Mouse (Mus musculus) hindbrain, embryonic 16.5 days (tissue): ENCODE measurements around the gene Tmem53. TPM values are rescaled to one million over a fixed set of nuclear protein-coding genes. Genes with fewer than 3 reads are reported as not detected.

Experiments
- ATAC-seq: fragments of 200-750 bp; cut with Nextera tagmentation; 2 replicates; pipeline ENCODE4 v1.8.0; 2017; ENCODE audit warnings: moderate TSS enrichment, moderate library complexity
- H3K27ac ChIP-seq: fragments of 300-500 bp; sonication (generic); 2 replicates; pipeline ENCODE4 v1.5.1; 2014; ENCODE audit warnings: low read depth, mild to moderate bottlenecking, control low read depth, low read length, moderate library complexity
- H3K27me3 ChIP-seq: fragments of 300-500 bp; sonication (generic); replicated peaks from 2 replicates; pipeline ENCODE4 v1.6.1; 2014; ENCODE audit warnings: low read length; ENCODE audit not compliant: control insufficient read depth, insufficient read depth
- H3K36me3 ChIP-seq: fragments of 300-500 bp; sonication (generic); 2 replicates; pipeline ENCODE4 v1.6.1; 2014; ENCODE audit warnings: mild to moderate bottlenecking, low read length, moderate library complexity, mixed read lengths; ENCODE audit not compliant: control insufficient read depth, insufficient read depth
- H3K4me1 ChIP-seq: fragments of 300-500 bp; sonication (generic); 2 replicates; pipeline ENCODE4 v1.6.1; 2014; ENCODE audit warnings: low read depth, low read length; ENCODE audit not compliant: control insufficient read depth, insufficient read depth
- H3K4me2 ChIP-seq: fragments of 300-500 bp; sonication (generic); 2 replicates; pipeline ENCODE4 v1.6.1; 2014; ENCODE audit warnings: mild to moderate bottlenecking, low read length, control low read depth, moderate library complexity
- H3K4me3 ChIP-seq: fragments of 300-500 bp; sonication (generic); 2 replicates; pipeline ENCODE4 v1.5.1; 2014; ENCODE audit warnings: mild to moderate bottlenecking, low read length, control low read depth, moderate library complexity
- H3K9ac ChIP-seq: fragments of 300-500 bp; sonication (generic); 2 replicates; pipeline ENCODE4 v1.6.1; 2014; ENCODE audit warnings: low read depth, mild to moderate bottlenecking, control low read depth, low read length, moderate library complexity
- H3K9me3 ChIP-seq: fragments of 300-500 bp; sonication (generic); 2 replicates; pipeline ENCODE4 v1.6.1; 2014; ENCODE audit warnings: mild to moderate bottlenecking, low read length, moderate library complexity; ENCODE audit not compliant: control insufficient read depth
- WGBS: fragments of 180-500 bp; shearing (Covaris S2); extraction: QIAGEN DNeasy Blood & Tissue Kit; methylation state at CpG from one replicate; pipeline ENCODE4 v1.1.7; 2014; 5-methylcytosine and 5-hydroxymethylcytosine counted together
- polyA plus RNA-seq: library from polyadenylated mRNA; unstranded; fragments of >200 nt; fragmentation: Nextera tagmentation; extraction: Ambion mirVana; gene quantifications from 2 replicates; pipeline ENCODE4 v1.2.1, GENCODE M21; 2015

The Tmem53 gene
- polyA plus RNA-seq, 1 experiment from 2014 or later, result 10.3 TPM

DNA sequence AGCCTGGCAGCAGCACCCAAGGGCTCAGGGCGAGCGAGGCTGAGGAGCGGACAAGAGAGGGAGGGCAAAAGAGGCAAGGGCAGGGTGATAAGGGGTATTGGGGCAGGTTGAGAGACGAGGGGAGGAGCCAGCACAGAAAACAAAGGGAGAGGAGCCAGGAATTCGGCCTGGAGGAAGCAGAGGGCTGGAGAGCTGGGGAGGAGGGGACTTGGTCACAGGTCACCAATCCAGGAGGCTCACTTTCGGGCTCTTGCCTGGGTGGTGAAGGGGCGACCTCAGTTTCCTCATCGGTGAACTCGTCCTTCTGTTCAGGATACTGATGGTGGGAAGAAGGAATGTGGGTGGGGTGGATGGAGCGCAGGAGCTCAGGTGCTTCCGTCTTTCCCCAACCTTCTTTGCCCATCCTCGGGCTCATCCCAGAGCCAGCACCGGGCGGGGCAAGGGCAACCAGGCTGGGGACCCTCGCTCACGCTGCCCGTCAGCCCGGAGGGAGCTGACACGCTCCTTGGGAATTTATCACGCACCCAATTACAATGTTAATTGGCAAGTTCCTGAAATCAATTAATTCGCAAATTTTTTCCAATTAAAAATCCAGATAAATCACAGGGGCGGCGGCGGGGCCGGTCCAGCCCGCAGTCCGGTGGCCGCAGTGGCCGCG is 52.0 kb downstream of the Tmem53 start:
- WGBS, result 11% methylated on average over 30 of the region's 30 CpGs
- H3K4me1 ChIP-seq, result peaks cover 15% of the 10 kb centered on the region
- no peak overlapping the region for H3K27ac ChIP-seq

GRCm38 (mm10) chr4:117304239-117305025 is 52.7 kb downstream of the Tmem53 start:
- H3K36me3 ChIP-seq, result no peaks in the 10 kb centered on the region
- peaks cover 25% of the 10 kb centered on the region for H3K27me3 ChIP-seq
- peaks cover 15% of the 10 kb centered on the region for H3K4me1 ChIP-seq
- peak overlapping the region; percentile 83 for H3K4me2 ChIP-seq
- H3K4me3 ChIP-seq, result peak overlapping the region; percentile 46
- no peaks in the 10 kb centered on the region for H3K9me3 ChIP-seq
- WGBS, result 5% methylated on average over 54 of the region's 54 CpGs
- no peak for ATAC-seq
- H3K9ac ChIP-seq, result peak overlapping the region; percentile 67
- H3K27ac ChIP-seq, result no peak overlapping the region

More for the DNA sequence above, 52.0 kb downstream of the Tmem53 start:
- ATAC-seq, result no peak
- peak overlapping the region; percentile 46 for H3K4me3 ChIP-seq
- peak overlapping the region; percentile 67 for H3K9ac ChIP-seq
- no peaks in the 10 kb centered on the region for H3K9me3 ChIP-seq
- H3K4me2 ChIP-seq, result peak overlapping the region; percentile 83
- H3K27me3 ChIP-seq, result peaks cover 25% of the 10 kb centered on the region
- H3K36me3 ChIP-seq, result no peaks in the 10 kb centered on the region

DNA sequence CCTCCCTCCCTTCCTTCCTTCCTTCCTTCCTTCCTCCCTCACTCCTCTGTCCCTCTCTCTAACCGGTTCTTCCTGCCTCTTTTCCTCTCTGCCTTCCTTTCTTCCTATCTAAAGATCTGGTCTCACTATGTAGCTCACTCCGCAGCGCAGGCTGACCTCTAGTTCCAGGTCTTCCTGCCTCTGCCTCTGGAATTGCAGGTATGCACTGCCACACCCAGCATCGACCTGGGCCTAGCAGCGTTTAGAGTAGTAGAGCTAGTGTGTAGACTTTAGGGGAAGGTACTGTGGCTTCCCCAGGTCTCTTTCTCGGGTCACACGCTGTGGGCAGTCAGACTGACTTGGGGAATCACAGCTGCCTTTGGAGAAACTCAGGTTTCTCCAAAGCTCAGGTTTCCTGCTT is 53.7 kb downstream of the Tmem53 start:
- Histone ChIP-seq H3K9me3 (no peaks in the 10 kb centered on the region), H3K4me1 (peaks cover 15% of the 10 kb centered on the region), H3K27me3 (peaks cover 25% of the 10 kb centered on the region), H3K9ac (no peak overlapping the region), H3K27ac (no peak overlapping the region), H3K36me3 (no peaks in the 10 kb centered on the region), H3K4me2 (no peak overlapping the region), H3K4me3 (no peak overlapping the region)
- WGBS, result 60% methylated on average over 7 of the region's 7 CpGs
- no peak for ATAC-seq

GRCm38 (mm10) chr4:117307270-117307669 is 55.5 kb downstream of the Tmem53 start:
- Histone ChIP-seq H3K9ac (no peak overlapping the region), H3K4me3 (no peak overlapping the region), H3K4me1 (peaks cover 16% of the 10 kb centered on the region), H3K9me3 (no peaks in the 10 kb centered on the region), H3K4me2 (no peak overlapping the region), H3K27ac (no peak overlapping the region), H3K36me3 (no peaks in the 10 kb centered on the region), H3K27me3 (peaks cover 25% of the 10 kb centered on the region)
- 51% methylated on average over 6 of the region's 6 CpGs for WGBS
- ATAC-seq, result no peak

GRCm38 (mm10) chr4:117309427-117309826 is 57.7 kb downstream of the Tmem53 start:
- no peak for ATAC-seq
- 87% methylated on average over 1 of the region's 1 CpGs for WGBS

DNA sequence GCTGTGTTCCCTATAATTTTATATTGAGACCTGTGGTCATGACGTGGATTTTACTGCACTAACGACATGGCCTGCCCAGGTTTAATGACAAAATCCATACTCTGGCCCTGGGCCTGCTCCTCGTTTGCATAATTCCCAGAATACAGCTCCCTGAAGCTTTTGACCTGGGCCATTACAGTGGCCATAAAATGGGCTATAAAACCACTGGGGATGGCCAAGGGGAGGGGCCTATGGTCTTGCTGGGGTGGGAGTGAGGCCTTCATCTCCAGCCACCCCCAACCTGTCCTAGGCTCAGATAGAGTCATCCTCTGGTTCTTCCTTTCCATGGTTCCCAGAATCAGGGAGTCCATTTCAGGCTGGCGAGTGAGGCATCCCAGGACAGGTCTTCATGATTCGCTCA is 60.1 kb downstream of the Tmem53 start:
- H3K36me3 ChIP-seq, result no peaks in the 10 kb centered on the region
- ATAC-seq, result no peak
- no peak overlapping the region for H3K4me2 ChIP-seq
- no peak overlapping the region for H3K9ac ChIP-seq
- H3K27me3 ChIP-seq, result peaks cover 3% of the 10 kb centered on the region; the same call in 1 of the 2 replicates
- no peak overlapping the region for H3K27ac ChIP-seq
- 58% methylated on average over 5 of the region's 5 CpGs for WGBS
- H3K9me3 ChIP-seq, result no peaks in the 10 kb centered on the region
- H3K4me3 ChIP-seq, result no peak overlapping the region
- H3K4me1 ChIP-seq, result peaks cover 10% of the 10 kb centered on the region

More at GRCm38 (mm10) chr4:117309427-117309826, 57.7 kb downstream of the Tmem53 start:
- Histone ChIP-seq H3K9ac (no peak overlapping the region), H3K4me2 (no peak overlapping the region), H3K36me3 (no peaks in the 10 kb centered on the region), H3K4me3 (no peak overlapping the region), H3K27me3 (peaks cover 10% of the 10 kb centered on the region), H3K27ac (no peak overlapping the region), H3K9me3 (no peaks in the 10 kb centered on the region), H3K4me1 (peaks cover 11% of the 10 kb centered on the region)

- no peak overlapping the region for H3K9ac ChIP-seq
- 0 out of 2 replicates have a peak overlapping the region, but pooled peaks have one; percentile 7 for H3K4me2 ChIP-seq
- WGBS, result 10% methylated on average over 26 of the region's 26 CpGs
Measured at GRCm38 (mm10) chr4:117312416-117313084, 60.8 kb downstream of the Tmem53 start.

GRCm38 (mm10) chr4:117313085-117313424 is 61.3 kb downstream of the Tmem53 start:
- Histone ChIP-seq H3K9ac (no peak overlapping the region), H3K4me1 (peaks cover 21% of the 10 kb centered on the region), H3K4me3 (no peak overlapping the region), H3K9me3 (no peaks in the 10 kb centered on the region), H3K36me3 (no peaks in the 10 kb centered on the region), H3K4me2 (no peak overlapping the region), H3K27me3 (peaks cover 3% of the 10 kb centered on the region; the same call in 1 of the 2 replicates), H3K27ac (no peak overlapping the region)
- 8% methylated on average over 4 of the region's 4 CpGs for WGBS
- ATAC-seq, result no peak

More at GRCm38 (mm10) chr4:117312416-117313084, 60.8 kb downstream of the Tmem53 start:
- Histone ChIP-seq H3K36me3 (no peaks in the 10 kb centered on the region), H3K4me1 (peaks cover 16% of the 10 kb centered on the region), H3K4me3 (no peak overlapping the region), H3K27ac (no peak overlapping the region), H3K27me3 (peaks cover 3% of the 10 kb centered on the region; the same call in 1 of the 2 replicates), H3K9me3 (no peaks in the 10 kb centered on the region)
- peak; percentile 30; the same call in 1 of the 2 replicates for ATAC-seq
